Mouse (Mus musculus): ENCODE results near the gene Cyp27b1. TPM values are rescaled to one million over a fixed set of nuclear protein-coding genes. Genes with fewer than 3 reads are reported as not detected.

Gene Cyp27b1
- polyA plus RNA-seq, 1 experiment: 0.22 TPM

DNA sequence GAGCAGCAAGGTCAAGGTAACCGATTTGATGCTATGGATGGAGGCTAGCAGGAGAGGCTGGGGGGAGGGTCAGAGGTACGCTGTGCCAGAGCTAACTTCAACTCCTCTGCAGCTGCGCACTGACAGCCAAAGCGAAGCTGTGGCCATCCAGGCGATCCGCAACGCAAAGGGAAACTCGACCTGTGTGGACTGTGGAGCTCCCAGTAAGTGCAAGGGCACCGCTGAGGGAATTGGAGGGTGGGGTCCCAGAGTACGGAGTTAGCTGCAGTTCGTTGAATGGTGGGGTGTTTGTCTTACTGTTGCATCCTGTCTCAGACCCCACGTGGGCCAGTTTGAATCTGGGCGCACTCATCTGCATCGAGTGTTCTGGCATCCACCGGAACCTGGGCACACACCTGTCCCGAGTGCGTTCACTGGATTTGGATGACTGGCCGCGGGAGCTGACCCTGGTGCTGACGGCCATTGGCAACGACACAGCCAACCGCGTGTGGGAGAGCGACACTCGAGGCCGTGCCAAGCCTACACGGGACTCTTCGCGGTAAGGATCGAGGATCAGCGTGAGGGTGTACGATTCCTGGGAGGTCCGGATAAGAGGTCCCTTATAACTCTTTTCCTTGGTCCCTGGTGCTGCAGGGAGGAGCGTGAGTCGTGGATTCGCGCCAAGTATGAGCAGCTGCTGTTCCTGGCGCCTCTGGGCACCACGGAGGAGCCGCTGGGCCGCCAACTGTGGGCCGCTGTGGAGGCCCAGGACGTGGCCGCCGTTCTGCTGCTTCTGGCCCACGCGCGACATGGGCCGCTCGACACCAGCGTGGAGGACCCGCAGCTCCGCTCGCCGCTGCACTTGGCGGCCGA is 42.7 kb downstream of the Cyp27b1 start:
- no peak for DNase-seq (ENCODE audit: low read depth)

- no peak for DNase-seq (ENCODE audit: low read depth)
Observed at GRCm38 (mm10) chr10:127091507-127092396, 43.7 kb downstream of the Cyp27b1 start.

DNA sequence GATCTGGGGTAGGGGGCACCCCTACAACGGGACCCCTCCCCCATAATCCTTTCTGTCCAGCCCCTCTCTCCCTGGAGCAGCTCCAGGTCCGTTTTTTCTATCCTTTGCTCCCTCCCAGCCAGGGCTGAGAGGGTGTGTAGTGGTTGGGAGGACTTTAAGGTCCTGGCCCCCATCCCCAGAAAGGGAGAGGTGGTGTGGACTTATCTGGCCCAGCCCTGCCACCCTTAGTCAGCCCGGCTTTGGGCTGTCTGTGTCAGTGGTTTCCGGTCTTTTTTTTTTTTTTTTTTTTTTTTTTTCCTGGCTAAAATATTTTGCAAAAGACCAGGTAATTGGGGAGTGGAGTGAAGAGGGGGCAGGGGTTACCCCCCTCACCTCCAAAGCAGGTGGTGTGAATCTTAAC is 44.7 kb downstream of the Cyp27b1 start:
- no peak for DNase-seq (ENCODE audit: low read depth)

DNA sequence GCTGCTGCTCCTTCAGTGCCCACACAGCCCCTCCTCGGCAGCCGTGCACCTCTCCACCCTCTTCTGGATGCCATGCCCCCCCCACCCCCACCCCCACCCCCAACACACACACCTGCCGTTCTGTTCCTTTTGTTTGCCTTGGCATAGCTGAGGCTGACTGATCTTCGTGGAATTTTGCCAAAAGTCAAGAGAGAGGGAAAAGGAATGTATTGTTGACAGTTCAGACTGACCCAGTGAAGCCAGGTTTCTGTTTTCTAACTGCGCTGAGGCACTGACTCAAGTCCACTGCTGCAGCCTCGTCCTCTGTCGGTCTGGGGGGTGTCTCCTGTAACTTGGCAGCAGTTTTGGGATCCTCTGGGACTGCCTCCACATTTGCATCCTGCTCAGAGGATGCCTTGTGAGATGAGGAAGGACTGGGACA is 46.3 kb downstream of the Cyp27b1 start:
- DNase-seq (ENCODE audit: low read depth): no peak

GRCm38 (mm10) chr10:127098514-127098913 is 50.5 kb downstream of the Cyp27b1 start:
- DNase-seq (ENCODE audit: low read depth): no peak

GRCm38 (mm10) chr10:127099191-127099590 is 51.1 kb downstream of the Cyp27b1 start:
- DNase-seq (ENCODE audit: low read depth): no peak

DNA sequence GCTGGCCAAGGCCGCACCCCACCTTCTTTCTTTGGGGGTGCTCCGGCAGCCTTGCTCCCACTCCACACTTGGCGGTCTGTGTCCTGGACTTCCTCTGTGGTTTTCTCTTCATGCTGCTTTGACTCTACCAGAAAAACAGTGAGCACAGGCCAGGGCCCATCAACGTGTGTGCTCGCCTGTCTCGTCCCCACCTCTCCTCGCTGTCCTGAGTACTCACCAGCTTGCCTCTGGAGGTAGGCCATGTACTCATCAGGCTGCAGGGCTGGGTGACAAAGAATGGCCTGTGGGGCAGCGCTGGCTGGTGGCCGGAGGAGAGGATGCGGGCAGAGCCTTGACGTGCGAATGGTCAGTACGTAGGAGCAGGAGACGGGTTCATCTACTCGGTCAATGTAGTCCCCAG is 51.8 kb downstream of the Cyp27b1 start:
- no peak for DNase-seq (ENCODE audit: low read depth)

- no peak for DNase-seq (ENCODE audit: low read depth)
Observed at GRCm38 (mm10) chr10:127100414-127100813, 52.4 kb downstream of the Cyp27b1 start.

DNA sequence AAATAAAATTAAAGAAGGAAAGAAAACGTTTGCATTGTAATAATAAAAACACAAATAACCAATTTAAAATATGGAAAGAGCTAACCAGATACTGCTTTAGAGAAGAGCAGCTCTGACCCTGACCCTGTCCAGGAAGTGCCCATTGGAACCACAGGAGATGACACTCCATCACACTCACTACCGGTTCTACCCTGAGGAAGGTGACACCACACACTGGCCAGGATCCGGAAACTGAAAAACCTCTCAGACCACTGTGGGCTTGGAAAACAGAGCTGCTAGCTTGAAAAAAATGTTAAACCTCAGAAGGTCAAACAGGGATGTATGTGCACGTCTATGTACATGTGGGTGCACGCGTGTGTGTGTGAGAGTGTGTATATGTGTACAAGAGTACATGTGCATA is 53.1 kb downstream of the Cyp27b1 start:
- no peak for DNase-seq (ENCODE audit: low read depth)

Other genes starting within 250 kb of the Cyp27b1 start
- gene Atp23, start 146.9 kb upstream of the Cyp27b1 start, polyA plus RNA-seq (2012; rRNA removed): 8.1 and 8.8 TPM in 2 replicates
- 119 and 121 TPM in 2 replicates for gene Ctdsp2, start 69.5 kb upstream of the Cyp27b1 start, polyA plus RNA-seq (2012; rRNA removed)
- 0.07 and 0.13 TPM in 2 replicates for gene Avil, start 47.5 kb upstream of the Cyp27b1 start, polyA plus RNA-seq (2012; rRNA removed)
- 27.1 and 32.9 TPM in 2 replicates for gene Tsfm, start 17.4 kb upstream of the Cyp27b1 start, polyA plus RNA-seq (2012; rRNA removed)
- 31.2 and 31.9 TPM in 2 replicates for gene Mettl1, start 6.8 kb upstream of the Cyp27b1 start, polyA plus RNA-seq (2012; rRNA removed)
- gene Eef1akmt3, start 6.7 kb upstream of the Cyp27b1 start, polyA plus RNA-seq (2012; rRNA removed): 0.55 and 0.86 TPM in 2 replicates
- 6.1 and 8.9 TPM in 2 replicates for gene March9, start 11.9 kb downstream of the Cyp27b1 start, polyA plus RNA-seq (2012; rRNA removed)
- gene Cdk4, start 15.3 kb downstream of the Cyp27b1 start, polyA plus RNA-seq (2012; rRNA removed): 204 and 205 TPM in 2 replicates
- gene Tspan31, start 22.0 kb downstream of the Cyp27b1 start, polyA plus RNA-seq (2012; rRNA removed): 128 and 146 TPM in 2 replicates
- gene Agap2, start 27.0 kb downstream of the Cyp27b1 start, polyA plus RNA-seq (2012; rRNA removed): 5.3 and 5.7 TPM in 2 replicates
- gene Os9, start 72.9 kb downstream of the Cyp27b1 start, polyA plus RNA-seq (2012; rRNA removed): 109 and 143 TPM in 2 replicates
- 60.5 and 112 TPM in 2 replicates for gene B4galnt1, start 117.0 kb downstream of the Cyp27b1 start, polyA plus RNA-seq (2012; rRNA removed)
- 1.0 and 1.2 TPM in 2 replicates for gene Slc26a10, start 132.4 kb downstream of the Cyp27b1 start, polyA plus RNA-seq (2012; rRNA removed)
- gene Arhgef25, start 141.8 kb downstream of the Cyp27b1 start, polyA plus RNA-seq (2012; rRNA removed): 25.7 and 29.6 TPM in 2 replicates
- 91.3 and 116 TPM in 2 replicates for gene Dtx3, start 147.5 kb downstream of the Cyp27b1 start, polyA plus RNA-seq (2012; rRNA removed)
- 76.9 and 93.8 TPM in 2 replicates for gene Pip4k2c, start 163.3 kb downstream of the Cyp27b1 start, polyA plus RNA-seq (2012; rRNA removed)
- gene Kif5a, start 215.1 kb downstream of the Cyp27b1 start, polyA plus RNA-seq (2012; rRNA removed): 2.4 and 6.4 TPM in 2 replicates
- 228 and 280 TPM in 2 replicates for gene Dctn2, start 218.1 kb downstream of the Cyp27b1 start, polyA plus RNA-seq (2012; rRNA removed)
- 21.8 and 32.7 TPM in 2 replicates for gene Mbd6, start 240.8 kb downstream of the Cyp27b1 start, polyA plus RNA-seq (2012; rRNA removed)

All from gonadal fat pad, adult 2 months (tissue).